Mouse (Mus musculus): Measurements from ENCODE around the gene Nubp1.

Gene Nubp1
- long read RNA-seq, experiment 1, transcript Nubp1-201 (11 exons, 2,121 nt), result major isoform, 24 of 33 reads
- long read RNA-seq, experiment 1, partial matches to known transcripts, result 4 of 33 reads
- long read RNA-seq, experiment 1, other reads (novel, unspliced or antisense), result 4 of 33 reads
- long read RNA-seq, experiment 2, transcript Nubp1-201 (11 exons, 2,121 nt), result major isoform, 26 of 39 reads
- long read RNA-seq, experiment 2, partial matches to known transcripts, result 2 of 39 reads
- long read RNA-seq, experiment 2, other reads (novel, unspliced or antisense), result 10 of 39 reads

DNA sequence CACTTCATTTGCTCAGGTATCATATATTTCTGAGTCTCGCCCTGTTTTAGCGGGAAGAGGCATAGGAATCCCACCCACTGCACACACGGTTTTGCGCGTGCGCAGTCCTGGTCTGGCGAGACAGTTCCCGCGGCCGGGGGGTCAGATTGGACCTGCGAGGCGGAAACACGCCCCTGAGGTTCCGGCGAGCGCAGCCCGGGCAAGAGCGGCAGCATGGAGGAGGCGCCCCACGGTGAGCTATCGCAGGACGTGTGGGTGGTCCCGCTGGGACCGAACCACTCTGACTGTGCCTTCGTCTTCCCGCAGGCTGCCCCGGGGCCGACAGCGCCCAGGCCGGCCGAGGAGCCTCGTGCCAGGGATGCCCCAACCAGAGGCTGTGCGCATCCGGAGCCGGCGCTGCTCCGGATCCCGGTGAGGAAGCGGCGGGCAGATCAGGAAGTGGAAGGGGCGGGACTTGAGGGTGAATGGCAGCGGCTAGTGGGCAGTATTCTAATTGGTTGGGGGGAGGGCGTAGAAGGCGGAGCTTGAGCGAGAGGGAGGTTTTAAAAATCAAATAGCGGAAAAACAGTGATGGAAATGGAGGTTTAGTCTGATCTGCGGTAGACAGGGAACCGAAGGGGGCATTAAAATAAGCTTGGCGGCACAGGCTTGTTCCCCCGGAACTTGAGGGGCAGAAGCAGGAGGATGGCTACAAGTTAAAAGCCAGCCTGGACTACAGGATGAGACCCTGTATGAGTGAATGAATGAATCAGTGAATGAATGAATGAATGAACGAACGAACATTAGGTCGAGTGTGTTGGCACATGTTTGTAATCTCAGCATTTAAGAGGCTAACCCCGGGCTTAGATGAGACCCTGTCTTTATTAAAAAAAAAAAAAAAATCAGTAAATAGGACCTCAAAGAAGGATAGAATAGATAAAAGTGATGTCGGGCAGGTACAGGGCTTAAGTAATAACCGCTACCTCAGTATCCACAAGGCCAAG, at the start of gene Nubp1:
TSS of gene Nubp1 (plus strand) at position 185 of the 983 bp plus-strand sequence.
- intact Hi-C loops (cut with DNase I), result no loop called here

- intact Hi-C loops (cut with DNase I), result no loop called here
These were observed 48.7 kb upstream of the Nubp1 start for GRCm38 (mm10) chr16:10363061-10363460.

- intact Hi-C loops (cut with DNase I), result no loop called here
These were observed 46.0 kb upstream of the Nubp1 start for GRCm38 (mm10) chr16:10365796-10366195.

DNA sequence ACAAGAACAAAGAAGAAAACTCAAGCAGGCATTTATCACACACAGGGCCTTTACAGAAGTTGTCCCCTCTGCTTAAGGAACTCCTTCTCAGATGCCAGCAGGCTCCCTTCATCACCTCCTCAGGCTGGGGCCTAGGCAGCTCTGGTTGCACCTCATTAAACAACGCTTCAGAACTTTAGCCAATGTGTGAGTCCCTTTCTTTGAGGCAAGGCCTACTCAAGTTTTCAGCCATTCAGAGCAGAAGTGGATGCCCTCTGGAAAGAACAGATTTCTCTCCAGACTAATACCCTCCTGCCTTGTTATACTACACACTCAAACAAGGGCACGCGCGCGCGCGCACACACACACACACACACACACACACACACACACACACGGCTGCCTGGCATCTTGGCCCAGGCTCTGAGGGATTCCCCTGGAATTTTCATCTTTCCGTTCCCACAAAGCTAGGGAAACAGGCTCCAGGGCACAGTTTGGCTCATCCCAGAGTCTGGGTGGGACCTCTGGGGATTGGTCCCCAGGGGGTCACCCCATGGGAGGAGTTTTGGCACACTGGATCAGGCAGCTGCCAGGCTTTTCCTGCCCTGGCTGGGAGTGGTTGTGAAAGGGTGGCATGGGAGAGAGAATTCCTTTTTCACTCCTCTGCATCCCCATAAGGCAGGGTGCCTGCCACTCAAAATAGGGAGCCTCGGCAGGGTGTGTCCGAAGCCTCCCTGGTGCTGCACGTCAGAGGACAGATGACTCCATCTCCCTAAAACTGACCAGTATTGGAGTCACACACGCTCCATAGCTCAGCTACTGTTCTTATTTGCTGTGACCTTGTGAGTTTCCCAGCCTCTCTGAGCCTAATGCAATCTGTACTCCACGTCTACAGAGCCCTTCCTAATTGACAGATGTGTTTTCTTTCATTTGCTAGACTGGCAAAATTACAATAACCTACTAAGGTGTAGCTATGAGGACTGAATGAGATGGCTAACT, 45.2 kb upstream of the Nubp1 start:
- intact Hi-C loops (cut with DNase I), result no loop called here

DNA sequence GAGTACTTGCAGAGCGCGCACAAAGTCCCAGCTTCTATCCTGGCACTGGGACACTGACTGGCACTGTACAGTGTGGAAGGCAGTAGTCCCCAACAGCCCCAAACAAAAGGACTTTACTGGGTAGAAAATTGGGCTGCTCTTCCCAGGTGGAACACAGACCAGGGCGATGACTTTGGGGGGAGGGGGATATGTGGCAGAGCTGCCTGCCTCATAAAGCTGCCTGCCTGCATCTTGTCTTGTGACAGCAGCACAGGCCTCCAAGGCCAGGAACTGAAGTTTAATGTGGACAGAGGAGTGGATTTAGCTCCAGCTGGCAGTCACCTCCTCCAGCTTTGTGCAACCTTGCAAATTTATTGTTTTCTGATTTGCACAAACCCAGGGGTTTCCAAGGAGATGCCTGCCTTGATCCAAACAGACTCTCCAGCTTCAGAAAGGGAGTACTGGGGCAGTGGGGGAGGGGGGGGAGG, 42.2 kb upstream of the Nubp1 start:
- intact Hi-C loops (cut with DNase I), result no loop called here

DNA sequence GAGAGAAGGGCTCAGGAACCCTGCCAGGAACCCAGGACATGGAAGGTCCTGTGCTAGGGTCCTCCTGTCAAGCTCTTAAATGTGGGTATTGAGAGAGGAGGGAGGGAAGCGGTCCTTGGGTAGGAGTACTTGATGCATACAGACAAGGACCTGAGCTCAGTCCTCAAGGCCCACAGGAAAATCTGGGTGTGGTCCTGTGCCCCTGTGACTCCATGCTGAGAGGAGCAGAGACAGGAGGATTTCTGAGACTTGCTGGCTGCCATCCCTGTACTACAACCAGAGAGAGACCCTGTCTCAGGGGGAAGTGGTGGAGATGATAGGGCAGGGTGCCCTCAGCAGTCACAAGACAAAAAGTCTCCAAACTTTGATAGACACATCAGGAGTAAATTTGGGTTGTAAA, 41.8 kb upstream of the Nubp1 start:
- intact Hi-C loops (cut with DNase I), result no loop called here

DNA sequence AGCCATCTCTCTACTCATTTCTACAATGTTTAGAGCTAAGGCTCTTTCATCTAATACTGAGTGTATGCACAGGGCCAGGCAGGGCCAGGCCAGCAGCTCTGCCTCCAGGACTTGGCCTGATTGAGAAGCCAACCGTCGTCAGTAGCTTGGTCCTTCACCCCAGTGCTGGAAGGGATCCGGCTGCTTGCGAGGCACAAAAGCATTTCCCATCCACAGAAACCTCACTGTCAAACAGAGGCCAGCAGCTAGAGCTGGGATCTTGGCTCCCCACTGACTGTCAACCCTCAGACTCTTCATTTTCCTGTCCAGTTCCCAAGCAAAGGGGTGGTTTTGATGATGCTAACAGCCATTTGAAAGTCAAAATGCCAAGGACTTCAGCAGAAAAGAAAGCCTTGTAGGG, 39.4 kb upstream of the Nubp1 start:
- intact Hi-C loops (cut with DNase I), result no loop called here

DNA sequence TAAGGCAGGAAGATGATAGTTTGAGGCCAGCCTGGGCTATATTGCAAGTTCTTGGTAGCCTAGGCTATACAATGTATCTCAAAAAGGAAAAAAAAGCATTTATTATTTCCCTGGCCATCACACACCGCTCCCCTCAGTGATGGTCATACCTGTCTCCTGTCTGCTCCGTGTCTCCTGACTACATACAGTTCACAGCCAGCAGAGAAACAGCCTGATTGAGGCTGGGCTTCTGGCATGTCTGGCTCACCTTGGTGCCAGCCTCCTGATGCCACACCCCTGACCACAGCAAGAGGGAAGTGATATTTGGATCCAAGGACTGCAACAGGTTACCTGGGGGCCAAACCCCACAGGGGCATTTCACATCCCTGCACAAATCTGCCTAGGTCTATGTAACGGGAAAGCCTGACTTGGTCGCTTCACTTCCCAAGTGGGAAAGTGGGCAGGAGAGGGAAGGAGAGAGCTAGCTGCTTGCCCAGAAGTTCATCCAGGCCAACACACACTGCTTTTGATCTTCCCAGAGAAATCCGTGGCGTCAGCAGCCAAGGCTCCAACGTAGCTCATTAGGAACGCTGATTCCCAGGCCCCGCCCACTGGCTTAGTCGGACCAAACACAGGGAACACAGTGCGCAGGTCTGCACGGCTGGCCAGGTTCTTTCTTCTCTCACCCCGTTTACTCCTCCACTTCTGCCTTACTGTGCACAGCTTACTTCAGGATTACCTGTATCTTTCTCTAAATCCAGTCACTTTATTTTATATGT, 37.3 kb upstream of the Nubp1 start:
- intact Hi-C loops (cut with DNase I), result no loop called here

DNA sequence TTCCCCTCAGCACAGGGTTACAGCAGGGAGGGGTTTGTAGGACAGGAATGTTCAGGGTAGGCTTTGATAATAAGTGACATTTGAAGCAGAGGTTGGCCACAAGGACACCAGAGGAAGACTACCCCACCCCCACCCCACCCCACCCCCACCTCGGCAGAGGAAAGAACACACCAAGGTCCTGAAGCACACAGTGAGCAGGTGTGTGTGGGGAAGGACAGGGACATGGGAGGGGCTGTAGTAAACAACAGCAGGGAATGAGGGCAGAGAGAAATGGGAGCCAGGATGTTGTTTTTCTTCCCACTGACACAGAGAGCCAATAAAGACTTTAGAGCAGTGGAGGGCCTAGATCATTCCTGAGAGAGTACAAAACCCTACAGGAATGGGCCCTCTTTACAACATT, 34.5 kb upstream of the Nubp1 start:
- intact Hi-C loops (cut with DNase I), result no loop called here

DNA sequence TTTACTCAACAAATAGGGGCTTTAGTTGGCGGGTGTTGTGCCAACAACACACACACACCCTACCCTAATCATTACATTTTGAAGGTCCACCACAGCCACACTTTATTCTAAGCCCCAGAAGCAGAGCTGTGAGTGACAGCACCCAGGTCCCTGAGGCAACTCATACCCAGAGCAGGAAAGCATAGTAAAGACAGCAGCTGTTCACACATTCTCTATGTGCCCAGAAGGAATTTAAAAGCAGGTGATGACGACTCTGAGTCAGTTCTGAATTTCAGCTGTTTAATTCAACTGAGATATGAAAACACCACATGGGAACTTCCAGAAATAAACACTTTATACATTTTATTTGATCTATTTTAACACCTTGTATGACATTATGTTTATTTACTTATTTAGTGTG, 32.2 kb upstream of the Nubp1 start:
- intact Hi-C loops (cut with DNase I), result no loop called here

GRCm38 (mm10) chr16:10384060-10384497, 27.7 kb upstream of the Nubp1 start:
- intact Hi-C loops (cut with DNase I), result no loop called here

DNA sequence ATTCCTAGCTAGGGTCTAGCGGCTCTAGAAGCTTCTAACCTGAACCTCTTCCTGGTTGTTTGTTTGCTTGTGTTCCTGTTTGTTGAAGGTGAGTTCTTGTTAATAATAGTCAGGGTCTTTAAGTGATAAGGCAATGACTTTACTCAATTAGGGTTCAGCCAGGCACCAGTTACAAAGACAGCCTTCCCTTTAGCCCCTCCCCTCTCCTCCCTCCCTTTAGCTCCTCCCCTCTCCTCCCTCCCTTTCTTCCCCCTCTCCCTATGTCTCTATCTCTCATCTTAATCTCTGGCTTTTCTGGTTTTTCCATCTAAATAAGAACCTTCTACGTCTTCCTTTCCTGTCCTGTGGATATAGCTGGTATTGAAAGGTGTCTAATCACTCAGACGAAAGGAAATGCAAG, 27.2 kb upstream of the Nubp1 start:
- intact Hi-C loops (cut with DNase I), result no loop called here

DNA sequence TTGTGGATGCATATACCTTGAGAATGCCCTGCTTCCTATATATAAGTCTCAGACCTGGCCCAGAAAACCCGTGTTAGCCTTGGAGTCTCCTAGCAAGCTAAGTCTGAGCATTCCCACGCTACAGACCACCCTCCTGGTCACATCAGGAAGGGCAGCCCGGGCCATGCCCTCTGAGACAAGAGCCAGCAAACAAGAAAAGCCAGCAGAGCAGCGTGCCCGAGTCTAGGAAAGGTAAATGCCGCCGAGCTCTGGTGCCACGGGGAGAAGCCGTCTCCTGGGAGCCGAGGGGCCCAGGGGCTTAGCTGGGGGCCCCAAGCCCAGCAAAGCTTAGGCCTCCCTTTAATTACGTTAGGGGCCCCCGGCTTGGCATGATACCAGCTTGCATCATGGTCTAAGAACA, 26.5 kb upstream of the Nubp1 start:
- intact Hi-C loops (cut with DNase I), result no loop called here

DNA sequence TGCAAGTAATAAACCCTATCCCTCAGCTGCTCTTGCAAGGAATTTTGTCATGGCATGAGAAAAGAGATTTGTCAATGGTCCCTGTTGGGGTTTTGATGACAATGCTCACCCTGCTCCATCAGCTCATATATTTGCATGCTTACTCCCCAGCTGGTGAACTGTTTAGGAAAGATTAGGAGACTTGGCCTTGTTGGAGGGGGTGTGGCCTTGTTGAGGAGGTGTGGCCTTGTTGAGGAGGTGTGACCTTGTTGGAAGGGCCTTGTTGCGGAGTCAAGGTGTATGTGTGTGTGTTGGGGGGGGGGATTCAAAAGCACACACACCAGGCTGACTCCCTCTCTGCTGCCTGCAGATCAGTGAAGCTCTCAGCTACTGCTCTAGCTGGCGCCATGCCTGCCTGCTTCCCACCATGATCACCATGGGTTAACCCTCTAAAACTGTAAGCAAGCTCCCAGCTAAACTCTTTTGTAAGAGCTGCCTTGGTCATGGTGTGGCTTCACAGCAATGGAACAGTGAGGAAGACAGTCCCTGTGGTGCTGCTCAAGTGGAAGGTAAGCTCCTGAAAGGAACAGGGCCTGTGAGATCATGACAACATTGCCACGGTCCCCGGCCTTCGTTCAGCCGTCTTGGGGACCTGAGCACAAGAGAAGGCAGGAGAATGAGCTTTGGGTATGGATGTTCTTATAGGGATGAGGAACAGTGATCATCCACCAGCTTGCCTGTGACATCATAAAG, 22.9 kb upstream of the Nubp1 start:
- intact Hi-C loops (cut with DNase I), result no loop called here

DNA sequence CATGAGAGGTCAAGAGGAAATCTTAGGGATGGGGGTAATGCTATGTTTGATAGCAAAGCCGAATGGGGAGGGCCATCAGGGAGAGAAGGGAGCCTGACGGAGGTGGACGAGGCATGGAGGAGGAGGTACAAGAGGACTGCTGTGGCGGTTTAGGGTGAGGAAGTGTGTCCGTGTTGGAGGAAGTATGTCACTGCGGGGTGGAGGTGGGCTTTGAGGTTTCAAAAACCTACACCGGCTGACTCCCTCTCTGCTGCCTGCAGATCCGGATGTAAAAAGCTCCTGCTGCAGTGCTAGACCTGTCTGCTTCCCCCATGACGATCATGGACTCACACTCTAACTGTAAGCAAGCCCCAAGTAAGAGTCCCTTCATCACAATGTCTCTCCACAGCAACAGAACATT, 19.2 kb upstream of the Nubp1 start:
- intact Hi-C loops (cut with DNase I), result no loop called here

DNA sequence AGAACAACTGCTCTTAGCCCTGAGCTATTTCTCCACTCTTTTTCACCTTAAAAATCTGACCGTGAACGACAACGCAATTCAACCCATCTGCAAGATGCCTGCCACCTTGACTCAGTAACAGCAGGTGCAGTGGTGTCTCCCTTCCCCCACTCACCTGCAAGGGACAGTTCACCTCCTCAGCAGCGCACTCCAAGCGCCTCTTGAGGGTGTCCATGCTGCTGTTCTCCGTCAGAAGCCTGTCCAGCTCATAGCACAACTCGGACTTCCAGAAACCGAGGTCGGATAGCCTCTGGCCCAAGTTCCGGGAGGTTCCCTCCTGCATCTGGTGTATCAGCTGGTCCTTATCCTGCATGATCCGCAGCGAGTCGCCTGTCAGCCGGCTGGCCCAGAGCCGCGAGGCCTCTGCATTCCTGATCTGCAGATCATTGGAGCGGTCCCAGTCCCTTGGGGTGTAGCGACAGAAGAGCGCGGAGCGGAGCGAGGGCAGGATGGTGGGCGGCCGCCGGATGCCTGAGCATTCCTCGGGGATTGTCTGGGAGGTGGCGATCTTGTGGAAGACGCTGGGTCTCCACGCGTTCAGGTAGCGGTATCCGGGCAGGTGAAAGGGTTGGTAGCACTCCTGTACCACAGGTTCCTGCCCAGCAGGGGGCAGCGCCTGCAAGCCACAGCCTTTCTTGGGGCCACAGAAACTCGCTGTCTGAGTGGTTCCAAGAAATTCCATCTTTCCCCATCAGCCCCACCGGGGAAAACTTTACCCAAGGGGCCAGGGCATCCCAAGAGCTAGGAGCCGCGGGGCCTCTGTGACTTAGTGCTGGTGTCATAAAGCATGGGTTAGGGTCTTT, 16.8 kb upstream of the Nubp1 start, which contains the start of gene Tekt5:
TSS of gene Tekt5 (minus strand) at position 792 of the 842 bp plus-strand sequence.
- intact Hi-C loops (cut with DNase I), result loop anchor here (5.0 kb wide), 2 partner anchors 113 to 308 kb away; no protein-coding TSS in a partner anchor

DNA sequence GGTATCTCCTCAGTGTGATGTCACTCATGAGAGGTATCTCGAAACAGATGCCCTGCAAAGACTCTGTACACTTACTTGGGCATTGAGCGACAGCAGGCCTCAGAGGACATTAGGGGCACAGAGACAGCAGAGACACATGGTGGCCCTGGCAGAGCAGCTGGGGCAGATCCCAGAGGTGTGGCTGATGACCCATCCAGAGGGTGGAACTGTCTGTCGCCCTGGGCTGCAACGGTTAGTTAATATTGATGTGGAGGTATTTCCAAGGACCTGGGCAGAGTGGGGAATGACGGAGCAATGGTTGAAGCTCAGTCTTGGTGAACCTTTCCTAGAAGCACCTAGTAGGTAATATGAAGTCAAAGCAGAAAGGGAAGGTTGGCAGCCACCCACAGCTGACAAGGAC, 13.0 kb upstream of the Nubp1 start:
- intact Hi-C loops (cut with DNase I), result loop anchor here (5.0 kb wide), 2 partner anchors 116 to 311 kb away; no protein-coding TSS in a partner anchor

DNA sequence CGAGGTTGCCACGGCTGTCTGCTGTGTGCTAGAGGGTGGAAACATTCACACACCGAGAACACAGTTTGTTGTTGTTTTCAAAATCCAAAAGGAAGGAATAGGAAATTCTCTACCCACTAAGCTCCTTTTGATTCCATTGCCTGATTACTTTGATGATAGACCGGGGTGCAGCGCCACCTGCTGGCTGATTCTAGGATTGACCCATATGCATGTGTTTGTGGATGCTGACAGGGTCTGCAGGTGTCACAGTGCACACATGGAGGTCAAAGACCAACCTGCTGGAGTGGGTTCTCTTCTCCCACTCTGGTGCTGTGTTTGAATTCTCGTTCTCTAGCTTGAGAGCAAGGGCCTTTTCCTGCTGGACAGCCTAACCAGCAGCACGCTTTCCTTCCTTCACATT, 12.6 kb upstream of the Nubp1 start:
- intact Hi-C loops (cut with DNase I), result loop anchor here (5.0 kb wide), 2 partner anchors 117 to 312 kb away; no protein-coding TSS in a partner anchor
